Mouse (Mus musculus): ENCODE data around the gene Ykt6. TPM values are rescaled to one million over a fixed set of nuclear protein-coding genes. Genes with fewer than 3 reads are reported as not detected.

Gene Ykt6
- polyA plus RNA-seq, 1 experiment from 2014 or later = 58.2 TPM

GRCm38 (mm10) chr11:5976106-5976505 lies 20.6 kb downstream of the Ykt6 start:
- ATAC-seq (ENCODE audit: insufficient number of reproducible peaks, insufficient read depth, low FRiP score, low TSS enrichment) = no peak
- no peak overlapping the region for H3K4me2 ChIP-seq (replicated peaks)
- no peak overlapping the region for H3K4me3 ChIP-seq
- 0 out of 2 replicates have a peak, but pooled peaks cover 2% of the 10 kb centered on the region for H3K27me3 ChIP-seq
- H3K27ac ChIP-seq = no peak overlapping the region
- H3K36me3 ChIP-seq = 0 out of 2 replicates have a peak, but pooled peaks cover 6% of the 10 kb centered on the region
- H3K9me3 ChIP-seq = no peaks in the 10 kb centered on the region
- WGBS = 15% methylated on average over 9 of the region's 9 CpGs
- H3K4me1 ChIP-seq = peaks cover 29% of the 10 kb centered on the region
- H3K9ac ChIP-seq = no peak overlapping the region

DNA sequence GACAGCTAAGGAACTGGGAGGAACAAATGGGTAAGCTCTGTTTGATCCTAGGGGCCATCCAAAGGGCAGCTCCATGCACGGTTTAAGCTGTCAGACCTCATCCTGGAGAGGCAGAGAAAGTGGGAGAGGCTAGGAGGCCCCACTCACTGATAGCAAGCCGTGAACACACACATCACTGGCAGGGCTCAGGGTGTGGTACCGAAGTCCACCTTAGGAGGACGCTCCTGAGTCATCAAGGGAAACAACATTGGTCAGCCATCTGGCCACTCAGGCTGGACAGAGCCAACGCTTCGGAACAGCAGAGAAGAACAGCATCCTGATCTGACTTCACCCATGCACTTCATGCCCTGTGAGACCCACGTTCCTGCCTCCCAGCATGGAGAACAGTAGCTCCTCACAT lies 23.6 kb downstream of the Ykt6 start:
- no peak for ATAC-seq (ENCODE audit: insufficient number of reproducible peaks, insufficient read depth, low FRiP score, low TSS enrichment)
- H3K4me1 ChIP-seq = peaks cover 13% of the 10 kb centered on the region
- no peak overlapping the region for H3K4me2 ChIP-seq (replicated peaks)
- no peaks in the 10 kb centered on the region for H3K27me3 ChIP-seq
- H3K9ac ChIP-seq = no peak overlapping the region
- H3K9me3 ChIP-seq = no peaks in the 10 kb centered on the region
- WGBS = 87% methylated on average over 7 of the region's 7 CpGs
- no peak overlapping the region for H3K4me3 ChIP-seq
- no peak overlapping the region for H3K27ac ChIP-seq
- no peaks in the 10 kb centered on the region for H3K36me3 ChIP-seq

DNA sequence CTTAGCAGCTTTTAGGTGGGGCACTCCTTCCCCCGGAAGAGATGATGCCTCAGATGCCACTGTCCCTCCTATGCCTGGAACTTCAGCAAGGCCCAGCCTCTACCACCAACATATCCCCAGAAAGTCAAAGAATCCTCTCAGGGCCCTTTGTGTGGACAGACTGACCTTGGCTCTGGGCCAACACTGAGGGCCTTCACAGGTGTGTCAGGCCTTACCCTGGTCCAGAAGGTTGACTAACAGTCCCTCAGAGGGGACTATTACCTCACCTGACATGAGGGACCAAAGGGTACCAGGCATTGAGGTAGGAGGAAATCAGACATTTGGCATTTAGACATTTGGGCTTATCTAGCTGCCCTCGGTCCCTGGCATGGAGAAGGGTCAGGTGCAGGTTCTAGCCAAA lies 24.6 kb downstream of the Ykt6 start:
- Histone ChIP-seq H3K36me3 (no peaks in the 10 kb centered on the region), H3K27me3 (no peaks in the 10 kb centered on the region), H3K4me3 (no peak overlapping the region), H3K9me3 (no peaks in the 10 kb centered on the region), H3K4me2 (replicated peaks) (no peak overlapping the region), H3K9ac (no peak overlapping the region), H3K27ac (no peak overlapping the region), H3K4me1 (peaks cover 13% of the 10 kb centered on the region)
- no peak for ATAC-seq (ENCODE audit: insufficient number of reproducible peaks, insufficient read depth, low FRiP score, low TSS enrichment)
- 93% methylated on average over 2 of the region's 2 CpGs for WGBS

DNA sequence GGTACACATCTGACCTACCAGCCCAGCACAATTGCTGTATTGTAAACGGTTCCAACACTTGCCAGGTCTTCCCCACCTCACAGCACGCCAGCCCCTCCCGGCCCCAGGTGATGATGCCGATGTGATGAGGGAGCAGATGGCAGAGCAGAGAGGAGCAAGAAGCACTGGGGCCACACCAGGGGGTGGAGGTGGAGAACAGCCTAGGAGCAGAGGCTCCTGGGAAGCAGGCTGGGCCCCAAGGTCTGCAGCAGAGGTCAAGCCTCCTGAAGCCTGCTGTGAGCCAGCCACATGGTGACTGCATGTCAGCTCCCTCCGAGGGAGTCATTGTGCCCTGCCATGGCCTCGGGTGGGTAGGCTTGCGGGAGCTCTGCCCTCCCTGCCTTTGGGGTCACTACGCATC lies 25.1 kb downstream of the Ykt6 start:
- H3K4me3 ChIP-seq = no peak overlapping the region
- no peaks in the 10 kb centered on the region for H3K9me3 ChIP-seq
- no peak for ATAC-seq (ENCODE audit: insufficient number of reproducible peaks, insufficient read depth, low FRiP score, low TSS enrichment)
- H3K27me3 ChIP-seq = no peaks in the 10 kb centered on the region
- no peak overlapping the region for H3K4me2 ChIP-seq (replicated peaks)
- H3K9ac ChIP-seq = no peak overlapping the region
- H3K27ac ChIP-seq = no peak overlapping the region
- 66% methylated on average over 8 of the region's 8 CpGs for WGBS
- H3K4me1 ChIP-seq = peaks cover 10% of the 10 kb centered on the region
- no peaks in the 10 kb centered on the region for H3K36me3 ChIP-seq

DNA sequence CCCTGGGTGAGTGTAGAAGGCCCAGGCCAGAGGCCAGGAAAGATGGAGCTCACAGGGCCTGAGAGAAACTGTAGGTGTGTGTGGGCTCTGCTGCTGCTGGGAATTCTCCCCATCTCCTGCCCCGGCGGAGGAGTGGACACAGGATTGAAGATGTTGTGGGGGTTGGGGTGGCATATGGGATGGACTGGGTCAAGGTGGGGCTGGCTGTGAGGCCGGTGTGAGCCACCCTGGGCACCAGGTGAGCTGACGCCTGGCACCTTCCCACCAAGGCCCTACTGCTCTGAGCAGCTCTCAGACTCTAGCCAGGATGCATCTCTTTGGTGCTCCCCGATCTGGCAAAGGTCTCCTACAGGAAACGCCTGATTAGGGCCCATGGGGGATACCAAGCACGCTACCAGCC lies 25.8 kb downstream of the Ykt6 start:
- no peak overlapping the region for H3K9ac ChIP-seq
- ATAC-seq (ENCODE audit: insufficient number of reproducible peaks, insufficient read depth, low FRiP score, low TSS enrichment) = no peak
- no peak overlapping the region for H3K4me3 ChIP-seq
- H3K27me3 ChIP-seq = no peaks in the 10 kb centered on the region
- no peaks in the 10 kb centered on the region for H3K36me3 ChIP-seq
- WGBS = 84% methylated on average over 7 of the region's 7 CpGs
- H3K9me3 ChIP-seq = no peaks in the 10 kb centered on the region
- no peak overlapping the region for H3K4me2 ChIP-seq (replicated peaks)
- peaks cover 2% of the 10 kb centered on the region; the same call in 1 of the 2 replicates for H3K4me1 ChIP-seq
- no peak overlapping the region for H3K27ac ChIP-seq

GRCm38 (mm10) chr11:5983629-5984028 lies 28.1 kb downstream of the Ykt6 start:
- Histone ChIP-seq H3K4me3 (no peak overlapping the region), H3K27ac (no peak overlapping the region), H3K36me3 (no peaks in the 10 kb centered on the region), H3K9me3 (no peaks in the 10 kb centered on the region), H3K4me1 (no peaks in the 10 kb centered on the region), H3K27me3 (no peaks in the 10 kb centered on the region), H3K4me2 (replicated peaks) (no peak overlapping the region), H3K9ac (no peak overlapping the region)
- 89% methylated on average over 5 of the region's 5 CpGs for WGBS
- ATAC-seq (ENCODE audit: insufficient number of reproducible peaks, insufficient read depth, low FRiP score, low TSS enrichment) = no peak

GRCm38 (mm10) chr11:5988126-5988525 lies 32.6 kb downstream of the Ykt6 start:
- Histone ChIP-seq H3K9ac (no peak overlapping the region), H3K27me3 (no peaks in the 10 kb centered on the region), H3K36me3 (no peaks in the 10 kb centered on the region), H3K4me2 (replicated peaks) (no peak overlapping the region), H3K9me3 (no peaks in the 10 kb centered on the region), H3K4me3 (no peak overlapping the region), H3K4me1 (no peaks in the 10 kb centered on the region), H3K27ac (no peak overlapping the region)
- ATAC-seq (ENCODE audit: insufficient number of reproducible peaks, insufficient read depth, low FRiP score, low TSS enrichment) = no peak
- 79% methylated on average over 10 of the region's 10 CpGs for WGBS

DNA sequence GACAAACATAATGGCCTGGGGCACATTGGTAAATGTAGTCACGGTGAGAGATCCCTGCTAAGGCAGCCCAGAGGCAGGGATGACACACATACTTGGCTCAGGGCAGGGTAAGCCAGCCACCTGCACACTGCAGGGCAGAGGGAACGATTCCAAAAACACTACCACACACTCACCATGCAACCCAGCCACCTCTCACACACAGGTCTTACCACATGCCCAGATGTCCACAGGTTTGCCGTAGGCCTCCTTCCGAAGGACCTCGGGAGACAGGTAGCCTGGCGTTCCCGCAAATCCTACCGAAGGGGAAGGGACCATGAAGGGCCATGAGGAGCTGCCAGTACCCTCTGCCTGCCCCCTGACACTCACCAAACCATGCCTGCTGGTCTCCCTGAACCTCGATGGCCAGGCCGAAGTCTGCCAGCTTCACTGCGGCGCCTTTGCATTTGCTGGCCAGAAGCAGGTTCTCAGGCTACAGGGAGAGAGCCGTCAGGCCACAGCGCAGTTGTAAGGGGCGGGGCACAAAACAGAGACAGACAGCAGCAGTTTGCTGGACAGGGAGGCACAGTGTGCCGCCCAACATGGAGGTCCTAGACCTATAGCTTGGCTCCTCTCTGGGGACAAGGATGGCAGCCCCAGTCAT lies 34.6 kb downstream of the Ykt6 start:
- H3K9ac ChIP-seq = no peak overlapping the region
- no peak overlapping the region for H3K27ac ChIP-seq
- 84% methylated on average over 16 of the region's 16 CpGs for WGBS
- no peaks in the 10 kb centered on the region for H3K9me3 ChIP-seq
- no peak overlapping the region for H3K4me3 ChIP-seq
- H3K4me1 ChIP-seq = no peaks in the 10 kb centered on the region
- ATAC-seq (ENCODE audit: insufficient number of reproducible peaks, insufficient read depth, low FRiP score, low TSS enrichment) = no peak
- no peaks in the 10 kb centered on the region for H3K27me3 ChIP-seq
- no peak overlapping the region for H3K4me2 ChIP-seq (replicated peaks)
- no peaks in the 10 kb centered on the region for H3K36me3 ChIP-seq

GRCm38 (mm10) chr11:5990910-5991309 lies 35.4 kb downstream of the Ykt6 start:
- Histone ChIP-seq H3K9me3 (no peaks in the 10 kb centered on the region), H3K27ac (no peak overlapping the region), H3K9ac (no peak overlapping the region), H3K4me1 (no peaks in the 10 kb centered on the region), H3K4me3 (no peak overlapping the region), H3K4me2 (replicated peaks) (no peak overlapping the region), H3K27me3 (no peaks in the 10 kb centered on the region), H3K36me3 (no peaks in the 10 kb centered on the region)
- 23% methylated on average over 4 of the region's 4 CpGs for WGBS
- no peak for ATAC-seq (ENCODE audit: insufficient number of reproducible peaks, insufficient read depth, low FRiP score, low TSS enrichment)

- Histone ChIP-seq H3K4me1 (no peaks in the 10 kb centered on the region), H3K27me3 (no peaks in the 10 kb centered on the region), H3K36me3 (no peaks in the 10 kb centered on the region), H3K9ac (no peak overlapping the region), H3K4me3 (no peak overlapping the region), H3K9me3 (no peaks in the 10 kb centered on the region), H3K4me2 (replicated peaks) (no peak overlapping the region), H3K27ac (no peak overlapping the region)
- no peak for ATAC-seq (ENCODE audit: insufficient number of reproducible peaks, insufficient read depth, low FRiP score, low TSS enrichment)
- 84% methylated on average over 5 of the region's 5 CpGs for WGBS
Observed at GRCm38 (mm10) chr11:5994212-5994611, 38.7 kb downstream of the Ykt6 start.

DNA sequence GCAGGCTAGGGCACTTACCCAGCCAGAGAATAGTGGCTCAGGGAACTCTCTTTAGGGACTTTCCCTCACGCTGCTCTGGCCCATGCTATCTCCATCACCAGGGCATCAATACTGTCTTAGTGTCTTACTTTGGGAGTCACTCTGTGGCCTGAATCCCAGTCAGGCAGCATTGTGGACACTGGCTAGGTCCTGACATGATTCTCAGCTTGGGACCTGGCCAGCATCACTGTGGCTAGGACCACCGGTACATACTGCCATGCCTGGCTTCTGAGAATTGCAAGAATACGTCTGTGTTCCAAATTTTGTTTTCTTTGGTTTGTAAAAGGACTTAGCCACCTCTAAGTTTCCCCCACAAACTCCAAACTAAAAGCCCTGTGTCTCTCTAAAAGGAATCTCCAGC lies 39.4 kb downstream of the Ykt6 start:
- 63% methylated on average over 3 of the region's 3 CpGs for WGBS
- H3K9me3 ChIP-seq = no peaks in the 10 kb centered on the region
- H3K4me2 ChIP-seq (replicated peaks) = no peak overlapping the region
- no peaks in the 10 kb centered on the region for H3K27me3 ChIP-seq
- H3K27ac ChIP-seq = no peak overlapping the region
- peaks cover 5% of the 10 kb centered on the region for H3K4me1 ChIP-seq
- no peak overlapping the region for H3K9ac ChIP-seq
- no peaks in the 10 kb centered on the region for H3K36me3 ChIP-seq
- ATAC-seq (ENCODE audit: insufficient number of reproducible peaks, insufficient read depth, low FRiP score, low TSS enrichment) = no peak
- H3K4me3 ChIP-seq = no peak overlapping the region

DNA sequence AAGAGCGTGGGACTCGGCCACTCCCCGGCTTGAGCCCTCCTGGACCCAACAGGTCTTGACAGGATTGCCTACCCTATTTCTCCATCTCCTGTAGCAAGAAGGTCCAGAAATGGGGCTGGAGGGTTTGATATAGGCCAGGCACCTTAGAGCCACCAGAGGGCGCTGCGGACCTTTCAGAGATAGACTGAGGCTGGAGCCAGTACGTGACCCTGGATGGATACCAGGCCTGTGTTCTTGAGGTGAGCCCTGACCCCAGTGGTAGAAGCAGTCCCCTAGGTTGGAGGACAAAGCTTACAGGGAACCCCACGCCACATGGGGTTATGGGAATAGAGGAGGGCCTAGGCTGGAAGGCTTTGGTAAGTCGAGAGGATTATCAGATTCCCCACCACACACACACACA lies 40.5 kb downstream of the Ykt6 start:
- H3K9ac ChIP-seq = no peak overlapping the region
- no peaks in the 10 kb centered on the region for H3K27me3 ChIP-seq
- H3K27ac ChIP-seq = no peak overlapping the region
- no peak overlapping the region for H3K4me3 ChIP-seq
- no peak for ATAC-seq (ENCODE audit: insufficient number of reproducible peaks, insufficient read depth, low FRiP score, low TSS enrichment)
- 15% methylated on average over 8 of the region's 8 CpGs for WGBS
- H3K4me2 ChIP-seq (replicated peaks) = no peak overlapping the region
- H3K4me1 ChIP-seq = peaks cover 16% of the 10 kb centered on the region
- no peaks in the 10 kb centered on the region for H3K36me3 ChIP-seq
- H3K9me3 ChIP-seq = no peaks in the 10 kb centered on the region

DNA sequence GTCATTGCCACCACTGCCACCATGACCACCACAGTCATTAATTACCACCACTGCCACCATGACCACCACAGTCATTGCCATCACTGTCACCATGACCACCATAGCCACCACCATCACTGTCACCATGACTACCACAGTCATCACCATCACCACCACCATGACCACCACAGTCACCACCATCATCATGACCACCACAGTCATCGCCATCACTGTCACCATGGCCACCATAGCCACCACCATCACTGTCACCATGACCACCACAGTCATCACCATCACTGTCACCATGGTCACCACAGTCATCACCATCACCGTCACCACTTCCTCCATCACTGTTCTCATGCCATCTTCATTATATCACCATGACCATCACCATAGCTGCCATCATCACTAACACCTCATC lies 43.0 kb downstream of the Ykt6 start:
- Histone ChIP-seq H3K4me2 (replicated peaks) (no peak overlapping the region), H3K4me1 (peaks cover 16% of the 10 kb centered on the region), H3K4me3 (no peak overlapping the region), H3K9me3 (no peaks in the 10 kb centered on the region), H3K27ac (no peak overlapping the region), H3K27me3 (no peaks in the 10 kb centered on the region), H3K9ac (no peak overlapping the region), H3K36me3 (no peaks in the 10 kb centered on the region)
- ATAC-seq (ENCODE audit: insufficient number of reproducible peaks, insufficient read depth, low FRiP score, low TSS enrichment) = no peak
- 98% methylated on average over 2 of the region's 2 CpGs for WGBS
